Mouse (Mus musculus) right cerebral cortex, postnatal 4 days (tissue): ENCODE measurements at regions not wholly inside any gene's neighbourhood (a gene's known extent, or its start where the extent isn't known, plus 50 kb on each side); places are given as distances from the start of the nearest gene placed in this dataset.

ENCODE experiments used
- DNase-seq: peaks from one replicate; pipeline ENCODE4 v3.0.0-alpha.2; 2022

- no peak for DNase-seq
Observed at GRCm38 (mm10) chr13:52436756-52437155, 94.3 kb downstream of the Diras2 start.

- peak; percentile 49 for DNase-seq
Observed at GRCm38 (mm10) chr13:52445513-52445912, 85.6 kb downstream of the Diras2 start.

GRCm38 (mm10) chr13:52448902-52449301 is 82.2 kb downstream of the Diras2 start:
- DNase-seq: no peak

GRCm38 (mm10) chr13:52451486-52451885 is 79.6 kb downstream of the Diras2 start:
- no peak for DNase-seq

GRCm38 (mm10) chr13:52452291-52452690 is 78.8 kb downstream of the Diras2 start:
- DNase-seq: no peak
